Mouse (Mus musculus): Measurements from ENCODE around the gene Cux1.

DNA sequence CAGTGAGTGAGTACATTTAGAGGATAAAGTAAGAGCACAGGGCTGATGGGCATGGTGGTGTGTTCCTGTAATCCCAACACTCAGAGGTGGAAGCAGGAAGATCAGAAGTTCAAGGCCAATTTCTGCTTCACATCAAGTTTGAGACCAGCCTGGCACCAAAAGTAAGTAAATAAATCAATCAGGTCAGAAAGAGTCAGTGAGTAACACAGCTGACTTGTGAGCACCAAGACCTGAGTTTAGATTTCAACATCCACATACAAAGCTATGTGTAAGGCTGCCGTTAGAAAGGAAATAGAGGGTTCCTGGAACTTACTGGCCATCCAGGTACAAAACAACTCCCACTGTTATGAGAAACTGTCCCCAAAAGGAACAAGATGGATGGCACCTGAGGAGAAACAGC is 79.1 kb downstream of the Cux1 start:
- TF ChIP-seq CTCF (IDR thresholded peaks at IDR 0.05; ENCODE audit: control insufficient read depth, insufficient read depth, low read length): no peak
- no peak for TF ChIP-seq POLR2A (IDR thresholded peaks at IDR 0.05; ENCODE audit: borderline replicate concordance, control insufficient read depth, low read depth, low read length)
